Mouse (Mus musculus): ENCODE results near the gene Ankmy1.

The Ankmy1 gene

DNA sequence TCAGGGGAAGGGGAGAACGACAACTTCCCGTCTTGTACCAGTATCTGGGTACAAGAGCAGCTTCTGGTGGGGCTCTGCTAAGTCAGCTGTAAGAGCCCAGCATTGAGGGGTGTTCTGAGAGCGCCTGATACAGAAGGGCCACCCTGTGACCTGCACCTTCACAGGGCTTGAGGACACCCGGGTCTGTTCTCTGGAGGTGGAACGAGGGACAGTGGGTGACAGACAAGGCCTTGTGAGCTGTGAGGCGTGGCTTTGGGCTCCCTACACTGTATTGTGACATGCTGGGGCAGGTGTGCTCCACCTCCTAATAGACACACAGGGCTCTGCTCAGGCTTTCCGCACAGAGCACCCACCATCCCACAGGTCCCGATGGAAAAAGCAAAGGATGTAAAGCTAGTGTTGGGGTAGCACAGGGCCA, 9.0 kb upstream of the Ankmy1 start:
- ATAC-seq (ENCODE audit: low TSS enrichment): no peak

DNA sequence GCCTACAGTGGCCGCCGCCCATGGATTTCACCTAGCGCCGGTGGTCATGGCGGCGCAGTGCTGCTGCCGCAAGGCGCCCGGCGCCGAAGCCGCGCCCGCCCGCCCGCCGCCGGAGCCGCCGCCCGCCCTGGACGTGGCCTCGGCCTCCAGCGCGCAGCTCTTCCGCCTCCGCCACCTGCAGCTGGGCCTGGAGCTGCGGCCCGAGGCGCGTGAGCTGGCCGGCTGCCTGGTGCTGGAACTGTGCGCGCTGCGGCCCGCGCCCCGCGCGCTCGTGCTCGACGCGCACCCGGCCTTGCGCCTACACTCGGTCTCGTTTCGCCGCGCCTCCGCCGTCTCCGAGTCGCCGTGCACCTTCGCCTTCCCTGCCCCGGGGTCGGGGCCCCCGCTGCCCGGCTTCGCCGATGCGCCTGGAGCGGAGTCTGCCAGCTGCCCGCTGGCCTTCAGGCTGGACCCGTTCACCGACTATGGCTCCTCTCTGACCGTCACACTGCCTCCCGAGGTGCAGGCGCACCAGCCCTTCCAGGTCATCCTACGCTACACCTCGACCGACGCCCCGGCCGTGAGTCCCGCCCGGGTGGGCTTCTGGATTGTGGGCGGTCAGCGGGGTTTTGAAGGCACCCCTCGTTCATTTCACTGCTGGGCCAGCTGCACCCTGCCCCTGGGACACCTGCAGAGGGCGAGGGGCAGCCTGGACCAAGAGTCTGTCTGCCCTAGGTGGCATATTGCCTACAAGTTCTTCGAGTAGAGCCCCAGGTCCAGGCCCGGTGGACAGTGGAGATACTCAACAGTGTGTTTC, 8.4 kb upstream of the Ankmy1 start:
- peak; percentile 14 for ATAC-seq (ENCODE audit: low TSS enrichment)

DNA sequence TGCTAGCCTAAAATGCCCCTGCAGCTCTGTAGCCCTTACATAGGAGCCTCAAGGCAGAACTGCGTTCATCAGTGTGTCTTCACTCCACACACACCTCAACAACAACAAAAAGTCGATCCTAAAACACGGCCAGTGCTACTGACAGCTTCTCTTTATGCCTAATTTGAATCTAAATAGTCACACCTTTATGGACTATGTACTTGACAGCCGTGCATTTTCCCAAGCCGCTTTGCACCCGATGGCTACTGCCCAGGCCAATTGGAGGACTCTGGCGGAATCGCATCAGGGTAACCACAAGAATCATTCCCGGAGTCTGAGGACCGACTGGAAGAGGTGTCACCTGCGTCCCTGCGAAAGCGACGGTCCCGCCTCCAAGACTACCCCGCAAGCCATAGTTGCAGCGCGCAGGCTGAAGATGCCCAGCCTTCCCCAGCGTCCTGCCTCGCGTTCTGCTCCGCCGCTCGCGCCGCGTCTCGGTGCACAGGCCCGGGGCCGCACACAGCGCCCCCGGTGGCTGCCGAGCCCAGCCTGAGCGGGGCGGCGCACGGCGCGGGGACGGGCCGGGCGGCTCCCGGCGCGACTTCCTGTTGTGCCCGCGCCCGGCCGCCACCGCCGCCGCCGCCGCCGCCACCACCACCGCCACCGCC, 7.7 kb upstream of the Ankmy1 start, which contains the start of gene Rnpepl1:
Gene Rnpepl1, plus strand, starts transcription at position 545 of the 647 bp plus-strand sequence.
- ATAC-seq (ENCODE audit: low TSS enrichment): peak; percentile 55

DNA sequence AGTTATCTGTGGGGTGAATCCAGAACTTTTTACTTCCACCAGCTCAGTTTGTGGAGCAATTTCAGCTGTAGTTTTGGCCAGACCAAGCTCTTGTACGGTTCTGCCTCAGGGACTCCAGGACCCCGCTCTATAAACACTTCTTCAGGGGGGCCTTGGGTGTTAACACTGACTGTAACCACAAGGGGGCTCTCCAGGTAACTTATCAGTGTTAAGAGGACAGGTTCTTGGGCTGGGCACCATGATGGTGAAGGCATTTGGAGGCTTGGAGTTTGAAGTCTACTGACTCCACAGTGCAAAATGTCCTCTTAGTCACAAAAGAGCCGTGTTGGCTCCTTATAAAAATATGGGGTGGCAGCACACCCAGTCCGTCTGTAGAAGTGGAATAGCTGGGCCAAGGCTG, 6.4 kb upstream of the Ankmy1 start:
- no peak for ATAC-seq (ENCODE audit: low TSS enrichment)

DNA sequence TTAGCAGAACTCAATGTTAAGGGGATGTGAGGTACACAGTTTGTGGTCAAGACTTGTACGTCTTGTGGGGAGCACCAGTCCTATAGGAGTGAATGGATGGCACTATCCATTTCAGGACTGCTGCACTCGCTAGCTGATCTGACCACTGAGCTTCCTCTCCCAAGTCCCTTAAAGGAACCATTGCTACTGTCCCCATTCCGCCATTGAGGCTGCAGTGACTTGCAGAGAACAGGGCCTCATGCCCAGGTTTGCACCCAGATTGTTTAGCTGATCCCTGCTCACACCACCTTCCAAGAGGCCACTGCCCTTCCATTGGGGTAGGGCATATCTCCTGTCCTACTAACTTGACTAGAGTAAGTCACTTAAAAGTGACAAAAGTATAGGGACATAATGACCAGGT, 6.0 kb upstream of the Ankmy1 start:
- ATAC-seq (ENCODE audit: low TSS enrichment): no peak

DNA sequence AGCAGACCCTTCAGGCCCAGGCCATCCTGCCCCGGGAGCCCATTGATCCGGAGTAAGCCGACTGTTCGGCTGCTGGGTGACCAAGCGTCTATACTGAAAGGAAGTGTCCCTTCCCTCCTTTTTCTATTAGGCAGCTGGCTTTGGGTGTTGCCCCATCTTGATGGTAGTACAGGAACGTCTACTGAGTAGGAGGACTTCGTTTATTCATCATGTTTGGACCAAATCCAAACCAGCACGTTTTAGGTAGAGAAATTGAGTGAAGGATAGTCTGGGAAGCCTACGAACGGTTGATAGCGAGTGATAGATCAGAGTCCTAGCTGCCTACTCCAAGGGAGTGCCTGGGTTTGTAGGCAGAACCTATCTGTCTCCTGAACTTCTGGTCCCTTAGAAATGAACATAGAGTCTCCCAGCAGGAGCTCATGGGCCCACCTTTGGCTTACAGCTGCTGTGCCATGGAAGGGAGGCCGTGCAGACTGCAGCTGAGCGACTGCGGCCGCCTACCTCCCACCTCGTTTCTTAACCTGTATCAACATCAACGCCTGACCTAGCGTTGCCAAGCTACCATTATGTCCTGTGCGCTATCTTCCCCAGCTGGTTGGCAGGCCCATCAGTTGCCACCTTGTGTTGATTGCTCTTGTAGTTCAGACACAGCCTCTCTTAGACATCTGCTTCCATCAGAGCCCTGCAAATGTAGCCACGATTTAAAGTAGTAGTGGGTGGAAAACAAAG, 5.1 kb upstream of the Ankmy1 start:
- no peak for ATAC-seq (ENCODE audit: low TSS enrichment)

DNA sequence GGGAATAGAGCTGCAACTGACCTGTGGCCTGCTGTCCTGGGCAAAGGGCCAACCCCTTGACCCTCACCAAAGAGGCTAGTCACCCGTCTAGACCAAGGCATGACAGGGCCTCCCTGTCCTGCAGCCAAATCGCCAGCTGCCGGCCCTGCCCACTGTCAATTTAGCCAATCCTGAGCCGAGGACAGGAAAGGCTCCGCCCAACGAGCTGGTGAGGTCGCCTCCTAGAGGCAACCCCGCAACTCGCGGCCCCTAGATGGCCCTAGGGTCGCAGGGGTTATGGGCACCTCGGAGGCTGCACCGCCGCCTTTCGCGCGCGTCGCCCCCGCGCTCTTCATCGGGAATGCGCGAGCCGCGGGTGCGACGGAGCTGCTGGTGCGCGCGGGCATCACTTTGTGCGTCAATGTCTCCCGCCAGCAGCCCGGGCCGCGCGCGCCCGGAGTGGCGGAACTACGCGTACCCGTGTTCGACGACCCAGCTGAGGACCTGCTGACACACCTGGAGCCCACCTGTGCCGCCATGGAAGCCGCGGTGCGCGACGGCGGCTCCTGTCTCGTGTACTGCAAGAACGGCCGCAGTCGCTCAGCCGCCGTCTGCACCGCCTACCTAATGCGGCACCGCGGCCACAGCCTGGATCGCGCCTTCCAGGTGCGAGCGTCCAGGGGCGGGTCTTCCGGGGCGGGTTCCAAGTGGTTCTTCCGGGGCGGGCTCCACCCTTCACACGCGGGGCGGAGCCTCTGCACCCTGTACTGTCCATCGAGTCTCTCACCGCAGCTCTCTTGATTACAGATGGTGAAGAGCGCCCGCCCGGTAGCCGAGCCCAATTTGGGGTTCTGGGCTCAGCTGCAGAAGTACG, 4.3 kb upstream of the Ankmy1 start, which contains the start of gene Dusp28:
Gene Dusp28, plus strand, starts transcription at position 203 of the 853 bp plus-strand sequence.
- ATAC-seq (ENCODE audit: low TSS enrichment): peak; percentile 53

DNA sequence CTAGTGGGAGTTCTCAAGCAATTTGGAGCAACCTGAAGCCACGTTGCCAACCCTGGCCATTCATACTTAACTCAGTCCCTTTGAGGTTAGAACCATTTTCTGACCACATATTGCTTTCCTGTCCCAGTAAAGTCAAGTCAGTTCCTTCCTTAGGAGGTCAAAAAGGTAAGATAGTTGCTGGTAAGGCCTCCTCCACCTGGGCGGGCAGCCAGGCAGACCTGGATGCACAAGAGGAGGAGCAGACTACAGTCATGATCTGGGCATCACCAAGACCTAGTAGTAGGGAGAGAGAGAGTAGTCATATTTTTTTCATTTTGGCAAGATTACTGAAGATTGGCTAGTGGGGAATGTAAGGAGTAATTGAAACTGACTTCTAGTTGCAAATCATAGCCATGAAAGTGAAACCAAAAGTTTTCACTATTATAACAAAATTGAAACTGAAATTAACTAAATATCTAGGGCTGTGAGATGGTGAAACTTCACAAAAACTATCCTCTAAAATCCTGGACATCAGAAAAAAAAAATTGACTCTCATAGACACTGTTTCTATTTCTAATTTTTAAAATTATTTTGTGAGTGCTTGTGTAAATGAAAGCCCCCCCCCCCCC, 3.1 kb upstream of the Ankmy1 start:
- ATAC-seq (ENCODE audit: low TSS enrichment): no peak

DNA sequence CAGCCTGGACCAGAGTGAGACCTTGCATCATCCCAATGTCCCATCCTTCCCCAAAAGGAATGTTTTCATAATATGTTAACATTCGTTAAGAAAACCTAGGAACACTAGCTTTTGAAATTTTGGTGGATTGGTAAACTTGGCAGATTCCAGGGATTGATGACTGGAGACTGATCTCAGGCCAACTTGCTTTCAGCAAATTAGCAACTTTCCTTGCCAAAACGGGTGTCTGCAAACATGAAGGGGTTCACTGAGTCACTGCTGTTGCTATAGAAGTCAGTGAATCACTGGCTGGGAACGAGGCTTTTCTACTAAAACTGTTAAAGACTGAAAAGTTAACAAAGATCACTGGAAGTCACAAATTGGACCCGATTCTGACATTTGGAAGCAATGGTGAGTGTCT, 921 bp upstream of the Ankmy1 start:
- no peak for ATAC-seq (ENCODE audit: low TSS enrichment)

DNA sequence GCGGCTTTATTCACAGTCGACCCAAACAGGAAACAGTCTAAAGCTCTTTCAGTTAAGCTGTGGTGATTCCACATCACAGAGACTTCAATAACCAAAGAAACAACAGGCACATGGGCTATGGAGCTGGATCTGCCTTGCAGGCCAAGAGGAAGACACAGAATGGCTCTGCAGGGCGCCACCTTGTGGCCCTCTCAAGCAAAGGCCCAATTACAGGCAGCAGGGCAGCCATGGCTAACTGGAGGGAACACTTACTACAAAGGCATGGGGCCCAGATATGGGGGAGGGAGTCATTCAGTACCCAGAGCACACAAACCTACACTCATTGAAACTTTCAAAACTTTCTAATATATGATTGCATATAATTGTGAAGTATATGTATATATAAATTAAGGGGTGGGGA, 7.6 kb downstream of the Ankmy1 start:
- ATAC-seq (ENCODE audit: low TSS enrichment): peak; percentile 97

DNA sequence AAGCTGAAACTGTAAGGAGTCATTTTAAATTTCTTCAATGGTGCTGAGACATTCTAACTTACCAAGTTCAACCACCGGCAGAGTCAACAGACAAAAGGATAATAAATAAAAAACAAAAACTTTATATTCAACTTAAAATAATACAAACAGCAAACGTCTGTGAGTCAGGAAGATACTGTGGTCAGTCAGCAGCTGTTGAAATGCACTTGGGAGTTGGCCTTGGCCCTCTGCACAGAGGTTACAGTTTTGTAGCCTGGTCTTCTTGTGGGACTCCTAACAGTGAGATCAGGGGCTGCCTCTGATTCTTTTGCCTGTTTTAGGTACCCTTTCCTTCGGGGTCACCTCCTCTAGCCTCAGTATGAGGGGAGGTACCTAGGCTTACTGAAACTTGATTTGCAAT, 8.8 kb downstream of the Ankmy1 start:
- no peak for ATAC-seq (ENCODE audit: low TSS enrichment)

DNA sequence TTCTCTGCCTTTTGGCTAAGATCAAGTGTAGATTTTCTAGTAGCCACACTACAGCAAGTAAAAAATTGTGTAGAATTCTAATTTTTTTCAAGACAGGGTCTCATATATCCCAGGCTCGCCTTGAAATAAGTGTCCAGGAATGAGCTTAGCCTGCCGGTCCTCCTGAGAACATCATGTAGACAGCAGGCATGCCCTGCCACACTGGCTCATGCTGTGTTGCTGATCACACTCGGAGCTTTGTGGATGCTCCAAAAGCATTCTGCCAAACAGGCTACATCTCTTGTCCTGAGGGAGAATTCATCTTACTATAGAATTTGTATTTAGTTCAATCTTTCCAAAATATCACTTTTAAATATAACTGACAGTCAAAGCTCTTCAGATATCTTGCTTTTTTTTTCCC, 9.9 kb downstream of the Ankmy1 start:
- no peak for ATAC-seq (ENCODE audit: low TSS enrichment)

DNA sequence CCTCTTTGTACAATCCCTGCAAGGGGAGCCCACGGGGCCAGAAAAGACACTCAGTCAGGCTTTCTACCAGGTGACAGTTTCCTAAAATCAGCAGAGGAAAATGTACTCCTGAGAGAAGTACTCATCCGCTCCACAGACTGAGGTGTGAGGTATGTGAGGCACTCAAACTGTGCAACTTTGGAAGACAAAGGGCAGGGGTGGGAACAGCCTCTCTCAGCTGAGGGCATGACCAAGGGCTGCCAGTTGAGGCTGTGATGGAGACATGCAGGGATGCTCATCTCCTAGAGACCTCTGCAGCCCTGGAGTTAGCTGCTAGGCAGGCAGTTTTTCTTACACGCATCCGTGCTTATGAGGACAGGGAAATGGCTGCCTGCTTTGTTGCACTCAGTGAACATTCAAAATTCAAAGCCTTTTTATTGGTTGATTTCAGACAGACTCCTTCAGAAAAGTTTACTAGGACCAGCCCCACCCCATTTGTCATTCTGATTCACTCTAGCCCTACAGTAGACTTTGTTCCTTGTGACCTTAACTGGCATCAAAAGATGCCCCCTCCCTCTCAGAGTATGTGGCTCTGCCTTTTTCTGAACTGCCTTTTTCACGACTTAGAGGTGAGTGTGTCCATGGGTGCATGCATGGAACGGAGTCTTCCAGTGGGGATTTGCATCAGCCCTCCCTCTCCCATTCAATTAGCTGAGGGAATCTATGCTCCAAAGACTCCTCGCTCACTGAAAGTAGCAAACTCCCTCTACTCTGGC, 13.6 kb downstream of the Ankmy1 start:
- no peak for ATAC-seq (ENCODE audit: low TSS enrichment)

DNA sequence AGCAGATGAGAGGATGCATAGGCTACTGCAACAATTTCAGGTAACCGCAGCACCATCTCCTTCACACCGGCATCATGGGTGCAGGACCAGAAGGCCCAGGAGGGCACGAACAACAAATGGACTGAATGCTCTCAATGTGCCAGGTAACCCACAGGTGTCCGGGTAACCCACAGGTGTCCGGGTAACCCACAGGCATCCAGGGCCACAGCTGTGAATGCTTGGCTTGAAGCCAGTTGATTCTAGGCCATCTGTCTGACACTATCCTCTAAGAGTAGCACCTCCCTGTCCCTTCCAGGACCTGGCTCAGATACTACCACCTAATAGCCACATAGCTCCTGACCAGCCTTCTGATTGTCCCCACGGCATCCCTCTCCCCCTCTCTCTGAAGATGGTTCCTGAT, 20.7 kb downstream of the Ankmy1 start:
- ATAC-seq (ENCODE audit: low TSS enrichment): no peak

DNA sequence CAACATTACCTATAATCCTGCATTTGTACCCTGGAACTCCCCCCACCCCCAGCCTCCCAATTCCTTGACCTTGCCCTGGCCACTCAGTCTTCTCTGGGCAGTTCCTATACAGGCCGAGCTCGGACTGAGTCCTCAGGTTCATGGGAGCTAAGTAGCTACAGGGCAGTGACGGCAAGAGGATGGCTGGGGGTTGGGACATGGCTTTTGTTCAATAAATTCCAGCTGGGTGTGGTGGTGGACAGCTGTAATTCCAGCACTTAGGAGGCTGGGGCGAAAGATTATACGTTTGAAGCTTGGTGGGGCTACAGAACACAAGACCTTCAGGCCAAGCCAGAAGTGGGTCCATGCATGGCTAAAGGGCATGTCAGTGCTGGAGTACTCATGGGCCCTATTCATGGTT, 22.6 kb downstream of the Ankmy1 start:
- ATAC-seq (ENCODE audit: low TSS enrichment): no peak

DNA sequence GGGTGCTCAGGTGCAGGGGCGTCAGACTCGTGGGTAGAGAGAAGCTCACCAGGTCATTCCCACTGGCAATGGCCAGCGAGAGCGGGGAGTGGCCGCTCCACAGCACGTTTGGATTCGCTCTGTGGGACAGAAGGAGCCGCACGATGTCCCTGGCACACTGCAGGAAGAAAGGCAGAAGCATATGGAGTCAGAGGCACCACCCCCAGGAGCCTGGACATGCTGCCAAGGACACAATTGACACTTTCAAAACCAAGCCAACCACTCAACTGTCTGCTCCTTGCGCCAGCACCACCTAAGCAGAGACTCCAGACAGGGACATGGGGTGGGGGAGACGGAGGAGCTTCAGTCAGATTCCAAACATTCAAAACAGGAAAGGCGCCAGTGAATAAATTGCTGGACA, 23.4 kb downstream of the Ankmy1 start:
- ATAC-seq (ENCODE audit: low TSS enrichment): peak; percentile 66

DNA sequence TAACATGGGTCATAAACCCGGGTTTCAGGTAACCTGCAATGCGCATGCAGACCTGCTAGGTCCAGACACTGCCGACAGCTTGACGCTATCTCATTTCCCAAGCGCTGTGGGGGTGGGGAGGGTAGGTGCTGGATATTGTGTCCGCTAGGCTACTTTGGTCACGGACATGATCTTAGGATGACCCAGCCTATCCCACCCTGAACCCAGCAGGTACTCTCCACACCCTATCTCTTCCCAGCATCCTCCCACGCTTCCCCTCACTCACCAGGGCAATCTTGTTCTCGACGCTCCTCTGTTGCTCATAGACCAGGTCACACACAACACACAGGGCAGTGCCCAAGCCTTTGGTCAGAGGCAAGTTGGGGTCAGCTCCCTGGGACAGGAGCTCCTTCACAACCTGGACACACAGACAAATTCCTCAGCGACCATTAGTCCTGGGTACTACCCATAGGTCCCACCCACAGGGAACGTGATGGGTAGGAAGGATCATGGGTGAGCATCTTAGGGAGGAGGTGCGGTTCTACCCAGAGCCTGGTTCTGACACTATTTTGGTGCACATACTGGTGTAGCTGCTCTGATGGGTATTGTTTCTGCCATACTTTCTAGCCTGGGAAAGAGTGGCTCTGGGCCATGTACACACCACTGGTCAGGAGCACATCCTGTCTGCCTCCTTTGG, 24.5 kb downstream of the Ankmy1 start:
- ATAC-seq (ENCODE audit: low TSS enrichment): no peak

DNA sequence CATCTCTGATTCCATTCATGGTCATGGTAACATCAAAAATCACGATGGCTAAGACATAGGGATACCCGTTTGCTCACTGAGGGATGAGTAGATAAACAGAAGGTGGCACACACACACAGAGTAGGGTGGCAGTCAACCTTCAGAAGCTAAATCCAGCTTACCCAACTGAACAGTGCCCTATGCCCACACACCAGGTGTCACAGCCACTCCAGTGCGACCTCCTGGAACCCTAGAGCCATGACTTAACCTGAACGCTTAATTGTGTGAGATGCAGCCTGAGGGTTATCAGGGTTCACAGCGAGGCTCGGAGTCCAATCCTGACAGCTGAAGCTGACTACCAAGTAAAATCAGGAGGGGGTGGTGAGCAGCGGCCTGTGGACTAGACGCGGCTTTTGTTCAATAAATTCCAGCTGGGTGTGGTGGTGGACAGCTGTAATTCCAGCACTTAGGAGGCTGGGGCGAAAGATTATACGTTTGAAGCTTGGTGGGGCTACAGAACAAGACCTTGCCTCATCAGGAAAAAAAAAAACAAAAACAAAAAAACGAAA, 25.2 kb downstream of the Ankmy1 start:
- ATAC-seq (ENCODE audit: low TSS enrichment): no peak

DNA sequence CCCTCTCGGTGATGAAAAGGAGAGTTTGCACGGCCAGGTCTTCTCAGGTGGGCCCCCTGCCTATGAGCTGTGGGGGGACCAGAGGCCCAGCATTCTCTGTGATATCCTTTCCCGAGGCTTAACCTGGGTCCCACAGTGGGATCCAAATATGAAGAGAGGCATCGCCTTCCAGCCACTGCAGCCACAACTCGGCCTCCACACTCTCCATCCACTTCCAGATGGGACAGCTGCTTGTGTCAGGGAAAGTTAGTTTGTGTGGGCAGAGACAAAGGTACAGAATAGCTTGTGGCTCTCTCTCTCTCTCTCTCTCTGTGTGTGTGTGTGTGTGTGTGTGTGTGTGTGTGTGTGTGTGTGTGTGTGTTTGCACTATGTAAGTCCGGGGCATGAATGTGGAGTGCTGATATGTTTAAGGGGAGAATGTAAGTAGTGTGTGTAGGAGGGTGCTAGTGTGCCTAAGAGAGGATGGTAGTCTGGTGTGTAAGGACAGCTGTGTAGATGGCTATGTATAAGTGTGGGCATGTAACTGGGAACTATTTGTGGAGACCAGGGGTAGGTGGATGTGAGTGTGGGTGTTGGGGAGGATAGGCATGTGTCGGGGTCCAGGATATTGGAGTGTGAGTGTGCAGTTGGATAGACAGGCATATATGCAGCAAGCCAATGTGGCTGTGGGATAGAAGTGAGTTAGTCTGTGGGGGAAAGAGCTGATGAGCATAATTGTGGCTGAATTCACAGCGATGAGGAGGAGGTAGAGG, 27.2 kb downstream of the Ankmy1 start:
- ATAC-seq (ENCODE audit: low TSS enrichment): peak; percentile 82
